12 mouse cellular contexts compared by ENCODE assay signal in the genomic region with DNA sequence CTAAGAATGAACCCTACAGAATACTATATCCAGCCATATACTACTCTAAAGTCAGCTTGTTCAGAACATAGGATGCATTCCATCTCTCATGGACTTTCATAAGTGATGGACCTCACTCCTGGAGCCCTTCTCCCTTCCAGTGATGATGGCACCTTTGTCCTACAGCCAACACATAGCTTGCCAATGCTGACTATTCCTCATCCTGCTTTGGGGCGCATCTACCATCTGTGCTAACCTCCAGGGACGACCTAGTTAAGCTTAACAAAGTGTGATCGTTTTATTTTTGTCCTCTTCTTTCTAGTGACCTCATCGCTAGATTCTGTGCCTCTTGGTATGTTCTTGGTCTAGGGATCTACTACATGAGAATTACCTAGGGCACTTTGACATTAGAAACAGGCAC.
"Had no signal": no experiment of that assay in that cellular context is flagged by ENCODE, and none has a peak within 500 bp of the region (broad histone marks: within the 10 kb centered on the region; RNA-seq: fewer than 3 reads in every experiment).

No protein-coding gene starts in this region.

- H3K9ac ChIP-seq: kidney, embryonic 15.5 days; limb, embryonic 15.5 days; liver, embryonic 12.5 days; lung, embryonic 14.5 days; midbrain, embryonic 12.5 days; stomach, embryonic 15.5 days had no signal

- ATAC-seq: liver, embryonic 12.5 days; midbrain, embryonic 16.5 days had no signal

- DNase-seq: kidney, postnatal 14 days; lung, embryonic 14.5 days; right cerebral cortex, postnatal 14 days; thymus, adult 2 months; thymus, postnatal 36 days had no signal

- H3K9me3 ChIP-seq: kidney, embryonic 15.5 days; limb, embryonic 15.5 days; liver, embryonic 12.5 days; midbrain, embryonic 12.5 days; stomach, embryonic 15.5 days had no signal

- H3K27ac ChIP-seq: kidney, embryonic 15.5 days; left cerebral cortex, adult 2 months; limb, embryonic 15.5 days; liver, embryonic 12.5 days; midbrain, embryonic 12.5 days; stomach, embryonic 15.5 days had no signal

- H3K4me2 ChIP-seq: kidney, embryonic 15.5 days; limb, embryonic 15.5 days; liver, embryonic 12.5 days; lung, embryonic 14.5 days; midbrain, embryonic 12.5 days; stomach, embryonic 15.5 days had no signal

- H3K4me1 ChIP-seq: kidney, embryonic 15.5 days; limb, embryonic 15.5 days; liver, embryonic 12.5 days; midbrain, embryonic 12.5 days; stomach, embryonic 15.5 days had no signal

- H3K27me3 ChIP-seq: kidney, embryonic 15.5 days; limb, embryonic 15.5 days; liver, embryonic 12.5 days; midbrain, embryonic 12.5 days; stomach, embryonic 15.5 days had no signal

- H3K36me3 ChIP-seq: kidney, embryonic 15.5 days; limb, embryonic 15.5 days; liver, embryonic 12.5 days; midbrain, embryonic 12.5 days; stomach, embryonic 15.5 days had no signal

- H3K4me3 ChIP-seq: kidney, embryonic 15.5 days; left cerebral cortex, adult 2 months; limb, embryonic 15.5 days; liver, embryonic 12.5 days; midbrain, embryonic 12.5 days; stomach, embryonic 15.5 days had no signal
